Mouse (Mus musculus) limb, embryonic 13.5 days (tissue): ENCODE measurements around the gene Zfp366. TPM values are rescaled to one million over a fixed set of nuclear protein-coding genes. Genes with fewer than 3 reads are reported as not detected.

ENCODE experiments used
- ATAC-seq: fragments of 200-750 bp; cut with Nextera tagmentation; 2 replicates; pipeline ENCODE4 v1.8.0; 2017; ENCODE audit warnings: low read depth, moderate number of reproducible peaks, moderate TSS enrichment; ENCODE audit not compliant: low FRiP score
- H3K27ac ChIP-seq: fragments of 300-500 bp; sonication (generic); 2 replicates; pipeline ENCODE4 v1.5.1; 2015; ENCODE audit warnings: inconsistent platforms, mild to moderate bottlenecking, moderate library complexity
- H3K27me3 ChIP-seq: fragments of 300-500 bp; sonication (generic); 2 replicates; pipeline ENCODE4 v1.6.1; 2015; ENCODE audit warnings: mild to moderate bottlenecking, inconsistent platforms
- H3K36me3 ChIP-seq: fragments of 300-500 bp; sonication (generic); 2 replicates; pipeline ENCODE4 v1.6.1; 2015; ENCODE audit warnings: inconsistent platforms, mild to moderate bottlenecking, moderate library complexity
- H3K4me1 ChIP-seq: fragments of 300-500 bp; sonication (generic); 2 replicates; pipeline ENCODE4 v1.6.1; 2015; ENCODE audit warnings: inconsistent platforms
- H3K4me2 ChIP-seq: fragments of 300-500 bp; sonication (generic); replicated peaks from 2 replicates; pipeline ENCODE4 v1.6.1; 2015; ENCODE audit warnings: inconsistent platforms, mild to moderate bottlenecking, moderate library complexity
- H3K4me3 ChIP-seq: fragments of 300-500 bp; sonication (generic); 2 replicates; pipeline ENCODE4 v1.5.1; 2015; ENCODE audit warnings: moderate library complexity, mild to moderate bottlenecking, inconsistent platforms
- H3K9ac ChIP-seq: fragments of 300-500 bp; sonication (generic); 2 replicates; pipeline ENCODE4 v1.6.1; 2015; ENCODE audit warnings: mild to moderate bottlenecking, inconsistent platforms
- H3K9me3 ChIP-seq: fragments of 300-500 bp; sonication (generic); 2 replicates; pipeline ENCODE4 v1.6.1; 2016; ENCODE audit warnings: inconsistent platforms
- WGBS: fragments of 180-500 bp; shearing (Covaris S2); methylation state at CpG from one replicate; pipeline ENCODE4 v1.1.7; 2015; 5-methylcytosine and 5-hydroxymethylcytosine counted together
- polyA plus RNA-seq: library from polyadenylated mRNA; unstranded; fragments of >200 nt; fragmentation: Nextera tagmentation; extraction: Ambion mirVana; gene quantifications from 2 replicates; pipeline ENCODE4 v1.2.1, GENCODE M21; 2015

Zfp366 gene
- polyA plus RNA-seq, result 0.52 and 0.56 TPM in 2 replicates

- Histone ChIP-seq H3K4me1 (no peaks in the 10 kb centered on the region), H3K9me3 (no peaks in the 10 kb centered on the region), H3K27ac (no peak within 1 kb of the TSS), H3K9ac (no peak within 1 kb of the TSS), H3K36me3 (no peaks in the 10 kb centered on the region), H3K27me3 (no peaks in the 10 kb centered on the region), H3K4me3 (no peak within 1 kb of the TSS), H3K4me2 (0 out of 2 replicates have a peak within 1 kb of the TSS, but pooled peaks have one; percentile 3)
- WGBS, result 59% methylated on average over 11 of the region's 11 CpGs
- no peak for ATAC-seq
These were observed at the start of gene Zfp366 for GRCm38 (mm10) chr13:99184155-99184886. Gene Zfp366, plus strand, starts transcription at chr13:99184823.

GRCm38 (mm10) chr13:99138351-99139255 lies 46.0 kb upstream of the Zfp366 start:
- no peak for ATAC-seq
- Histone ChIP-seq H3K27ac (no peak overlapping the region), H3K4me3 (no peak overlapping the region), H3K4me2 (no peak overlapping the region), H3K9me3 (no peaks in the 10 kb centered on the region), H3K4me1 (no peaks in the 10 kb centered on the region), H3K36me3 (no peaks in the 10 kb centered on the region), H3K9ac (no peak overlapping the region), H3K27me3 (no peaks in the 10 kb centered on the region)
- WGBS, result 84% methylated on average over 12 of the region's 12 CpGs

GRCm38 (mm10) chr13:99146355-99146871 lies 38.2 kb upstream of the Zfp366 start:
- Histone ChIP-seq H3K4me2 (no peak overlapping the region), H3K9me3 (no peaks in the 10 kb centered on the region), H3K9ac (no peak overlapping the region), H3K36me3 (no peaks in the 10 kb centered on the region), H3K4me3 (no peak overlapping the region), H3K27me3 (no peaks in the 10 kb centered on the region), H3K27ac (no peak overlapping the region), H3K4me1 (peaks cover 17% of the 10 kb centered on the region)
- 77% methylated on average over 13 of the region's 13 CpGs for WGBS
- no peak for ATAC-seq

- ATAC-seq, result no peak
- no peak overlapping the region for H3K4me3 ChIP-seq
- peaks cover 7% of the 10 kb centered on the region for H3K27me3 ChIP-seq
- peaks cover 23% of the 10 kb centered on the region for H3K4me1 ChIP-seq
- WGBS, result 62% methylated on average over 6 of the region's 6 CpGs
- no peaks in the 10 kb centered on the region for H3K36me3 ChIP-seq
- H3K9me3 ChIP-seq, result no peaks in the 10 kb centered on the region
- H3K27ac ChIP-seq, result no peak overlapping the region
- H3K4me2 ChIP-seq, result no peak overlapping the region
- no peak overlapping the region for H3K9ac ChIP-seq
These were observed 36.9 kb upstream of the Zfp366 start for GRCm38 (mm10) chr13:99147645-99148111.

GRCm38 (mm10) chr13:99149551-99150305 lies 34.9 kb upstream of the Zfp366 start:
- WGBS, result 57% methylated on average over 14 of the region's 14 CpGs
- Histone ChIP-seq H3K9ac (no peak overlapping the region), H3K9me3 (no peaks in the 10 kb centered on the region), H3K27me3 (peaks cover 16% of the 10 kb centered on the region), H3K4me2 (no peak overlapping the region), H3K27ac (no peak overlapping the region), H3K4me3 (no peak overlapping the region), H3K4me1 (peaks cover 28% of the 10 kb centered on the region), H3K36me3 (no peaks in the 10 kb centered on the region)
- ATAC-seq, result no peak

- H3K4me3 ChIP-seq, result no peak overlapping the region
- H3K4me1 ChIP-seq, result peaks cover 28% of the 10 kb centered on the region
- no peaks in the 10 kb centered on the region for H3K9me3 ChIP-seq
- H3K27me3 ChIP-seq, result peaks cover 16% of the 10 kb centered on the region
- H3K27ac ChIP-seq, result no peak overlapping the region
- no peak overlapping the region for H3K4me2 ChIP-seq
- whole genome bisulfite sequencing, result 72% methylated on average over 6 of the region's 6 CpGs
- H3K9ac ChIP-seq, result no peak overlapping the region
- no peak for ATAC-seq
- H3K36me3 ChIP-seq, result no peaks in the 10 kb centered on the region
These were observed 34.0 kb upstream of the Zfp366 start for GRCm38 (mm10) chr13:99150626-99151025.

- H3K27ac ChIP-seq, result no peak overlapping the region
- no peaks in the 10 kb centered on the region for H3K9me3 ChIP-seq
- 25% methylated on average over 8 of the region's 8 CpGs for WGBS
- no peaks in the 10 kb centered on the region for H3K36me3 ChIP-seq
- H3K4me2 ChIP-seq, result no peak overlapping the region
- no peak overlapping the region for H3K4me3 ChIP-seq
- ATAC-seq, result peak; percentile 40; the same call in 1 of the 2 replicates
- peaks cover 28% of the 10 kb centered on the region for H3K4me1 ChIP-seq
- H3K27me3 ChIP-seq, result peaks cover 16% of the 10 kb centered on the region
- no peak overlapping the region for H3K9ac ChIP-seq
These were observed 33.5 kb upstream of the Zfp366 start for GRCm38 (mm10) chr13:99151121-99151520.

GRCm38 (mm10) chr13:99152305-99152930 lies 32.2 kb upstream of the Zfp366 start:
- H3K4me3 ChIP-seq, result 0 out of 2 replicates have a peak overlapping the region, but pooled peaks have one; percentile 6
- H3K27ac ChIP-seq, result peak overlapping the region; percentile 6; the same call in 1 of the 2 replicates
- H3K36me3 ChIP-seq, result no peaks in the 10 kb centered on the region
- peak overlapping the region; percentile 52 for H3K4me2 ChIP-seq
- WGBS, result 9% methylated on average over 18 of the region's 18 CpGs
- no peak for ATAC-seq
- peaks cover 7% of the 10 kb centered on the region; the same call in 1 of the 2 replicates for H3K9me3 ChIP-seq
- peaks cover 16% of the 10 kb centered on the region for H3K27me3 ChIP-seq
- no peak overlapping the region for H3K9ac ChIP-seq
- peaks cover 27% of the 10 kb centered on the region for H3K4me1 ChIP-seq

- Histone ChIP-seq H3K4me3 (no peak overlapping the region), H3K9ac (no peak overlapping the region), H3K4me1 (peaks cover 4% of the 10 kb centered on the region; the same call in 1 of the 2 replicates), H3K27ac (no peak overlapping the region), H3K9me3 (peaks cover 7% of the 10 kb centered on the region; the same call in 1 of the 2 replicates), H3K27me3 (peaks cover 9% of the 10 kb centered on the region), H3K4me2 (no peak overlapping the region), H3K36me3 (no peaks in the 10 kb centered on the region)
- ATAC-seq, result no peak
- WGBS, result 71% methylated on average over 2 of the region's 2 CpGs
These were observed 26.9 kb upstream of the Zfp366 start for GRCm38 (mm10) chr13:99157709-99158108.

GRCm38 (mm10) chr13:99158773-99159172 lies 25.9 kb upstream of the Zfp366 start:
- ATAC-seq, result no peak
- WGBS, result 89% methylated on average over 3 of the region's 3 CpGs
- peaks cover 7% of the 10 kb centered on the region; the same call in 1 of the 2 replicates for H3K9me3 ChIP-seq
- H3K4me1 ChIP-seq, result peaks cover 9% of the 10 kb centered on the region
- no peak overlapping the region for H3K4me2 ChIP-seq
- no peak overlapping the region for H3K9ac ChIP-seq
- no peak overlapping the region for H3K4me3 ChIP-seq
- no peaks in the 10 kb centered on the region for H3K27me3 ChIP-seq
- H3K36me3 ChIP-seq, result no peaks in the 10 kb centered on the region
- no peak overlapping the region for H3K27ac ChIP-seq

GRCm38 (mm10) chr13:99163071-99163470 lies 21.6 kb upstream of the Zfp366 start:
- H3K9me3 ChIP-seq, result no peaks in the 10 kb centered on the region
- no peak; the same call in 1 of the 2 replicates for ATAC-seq
- WGBS, result 63% methylated on average over 4 of the region's 4 CpGs
- H3K9ac ChIP-seq, result no peak overlapping the region
- no peaks in the 10 kb centered on the region for H3K27me3 ChIP-seq
- no peak overlapping the region for H3K4me3 ChIP-seq
- H3K36me3 ChIP-seq, result no peaks in the 10 kb centered on the region
- peaks cover 25% of the 10 kb centered on the region for H3K4me1 ChIP-seq
- H3K4me2 ChIP-seq, result no peak overlapping the region
- peak overlapping the region; percentile 65; the same call in 1 of the 2 replicates for H3K27ac ChIP-seq
